8 mouse cellular contexts compared by ENCODE assay signal in genomic region chr4:34882818-34883217, GRCm38 (mm10). TPM values are rescaled to one million over a fixed set of nuclear protein-coding genes. Genes with fewer than 3 reads are reported as not detected.
DNase-seq lines count a peak whose midpoint lies in the region; ATAC-seq and TF ChIP-seq lines count a peak whose summit lies in the region.

Zfp292 (minus strand) TSS chr4:34882960.

- no peak for TF ChIP-seq CTCF in brain, embryonic 14.5 days (IDR thresholded peaks at IDR 0.05; ENCODE audit: borderline replicate concordance, extremely low read depth, insufficient read depth, insufficient read length)

- H3K36me3 ChIP-seq in heart, embryonic 10.5 days = peaks cover 12% of the 10 kb centered on the region
- peaks cover 10% of the 10 kb centered on the region for H3K36me3 ChIP-seq in kidney, embryonic 15.5 days

- peak within 1 kb of the TSS; percentile 100 for H3K27ac ChIP-seq in heart, embryonic 10.5 days
- H3K27ac ChIP-seq in kidney, embryonic 15.5 days = peak within 1 kb of the TSS; percentile 99

- H3K9me3 ChIP-seq in heart, embryonic 10.5 days = no peaks in the 10 kb centered on the region
- H3K9me3 ChIP-seq in kidney, embryonic 15.5 days (replicated peaks) = no peaks in the 10 kb centered on the region

- peak; percentile 94 for DNase-seq in CD4-positive helper T cell, adult 2 months (ENCODE audit: low read depth, low spot score)
- DNase-seq in brain, embryonic 14.5 days (ENCODE audit: low read depth) = peak; percentile 98
- peak; percentile 96 for DNase-seq in heart, embryonic 10.5 days (ENCODE audit: low spot score)
- DNase-seq in liver = peak; percentile 94
- peak; percentile 77 to 81 for DNase-seq in monocyte, adult 2 months (ENCODE audit: low read depth in 1 of 2, low spot score in 2 of 2)
- DNase-seq in spleen, postnatal 14 days (ENCODE audit: low spot score in 2 of 2) = peak; percentile 81 to 87

- ATAC-seq in erythroblast, adult 5-6 weeks (replicated peaks; ENCODE audit: low FRiP score, poor library complexity, severe bottlenecking) = peak; percentile 90
- ATAC-seq in kidney, embryonic 15.5 days (replicated peaks; ENCODE audit: low FRiP score) = peak; percentile 95

- H3K9ac ChIP-seq in kidney, embryonic 15.5 days = peak within 1 kb of the TSS; percentile 99

- peak; percentile 95 for TF ChIP-seq POLR2A in brain, embryonic 14.5 days (IDR thresholded peaks at IDR 0.05; ENCODE audit: borderline replicate concordance, extremely low read depth, insufficient read depth, insufficient read length, poor library complexity, severe bottlenecking)

- H3K4me1 ChIP-seq in heart, embryonic 10.5 days = peaks cover 20% of the 10 kb centered on the region; the same call in 1 of the 2 replicates
- peaks cover 30% of the 10 kb centered on the region for H3K4me1 ChIP-seq in kidney, embryonic 15.5 days

- peak within 1 kb of the TSS; percentile 79 for H3K4me2 ChIP-seq in kidney, embryonic 15.5 days

- H3K27me3 ChIP-seq in heart, embryonic 10.5 days (ENCODE audit: insufficient read depth, poor library complexity, severe bottlenecking) = no peaks in the 10 kb centered on the region
- H3K27me3 ChIP-seq in kidney, embryonic 15.5 days = no peaks in the 10 kb centered on the region

- peak within 1 kb of the TSS; percentile 96 for H3K4me3 ChIP-seq in heart, embryonic 10.5 days
- H3K4me3 ChIP-seq in kidney, embryonic 15.5 days (replicated peaks) = peak within 1 kb of the TSS; percentile 96

- under 1% methylated on average over 44 of the region's 44 CpGs for WGBS in heart, embryonic 10.5 days
- WGBS in kidney, embryonic 15.5 days = under 1% methylated on average over 44 of the region's 44 CpGs

RNA-seq across cellular contexts. Expression of gene Zfp292, which starts in this region (rescaled TPM):
- 16.2 and 23.1 TPM in 2 replicates for polyA plus RNA-seq in brain, embryonic 14.5 days (2012; rRNA removed)
- 9.2 and 10.4 TPM in 2 replicates for total RNA-seq in erythroblast, adult 5-6 weeks (2015; ENCODE audit: low replicate concordance)
- 6.4 and 7.8 TPM in 2 replicates for total RNA-seq in erythroblast, adult 5-6 weeks (2017; ENCODE audit: low replicate concordance)
- polyA plus RNA-seq in heart, embryonic 10.5 days (2016; fragmentation: Nextera tagmentation; extraction: Ambion mirVana) = 16.1 and 17.6 TPM in 2 replicates
- 17.8 and 18.5 TPM in 2 replicates for polyA plus RNA-seq in kidney, embryonic 15.5 days (2015; fragmentation: Nextera tagmentation; extraction: Ambion mirVana)

Comparison
In these comparisons a context has a peak if more than half of its experiments do, and no peak if none do; other contexts are left out.
1. Peak in every context shown above with its lines: DNase-seq, ATAC-seq, H3K4me3 ChIP-seq and H3K27ac ChIP-seq.